Mouse (Mus musculus) liver, embryonic 14.5 days (tissue): Measurements from ENCODE around the gene Kif13a.

ENCODE experiments used
- CTCF ChIP-seq: IDR thresholded peaks from 2 replicates; pipeline ENCODE4 v1.5.1; 2016; ENCODE audit warnings: antibody characterized with exemption, low read depth, control low read depth
- EP300 ChIP-seq: IDR thresholded peaks from 2 replicates; pipeline ENCODE4 v1.6.1; 2016; ENCODE audit warnings: antibody characterized with exemption, low read depth

- TF ChIP-seq CTCF, result no peak
- TF ChIP-seq EP300, result no peak
These were observed 88.0 kb downstream of the Kif13a start for GRCm38 (mm10) chr13:46841668-46842067.
